Mouse (Mus musculus): Measurements from ENCODE around the gene 2410002F23Rik. TPM values are rescaled to one million over a fixed set of nuclear protein-coding genes. Genes with fewer than 3 reads are reported as not detected.

2410002F23Rik gene
- polyA plus RNA-seq, 1 experiment from 2014 or later = 143 TPM

DNA sequence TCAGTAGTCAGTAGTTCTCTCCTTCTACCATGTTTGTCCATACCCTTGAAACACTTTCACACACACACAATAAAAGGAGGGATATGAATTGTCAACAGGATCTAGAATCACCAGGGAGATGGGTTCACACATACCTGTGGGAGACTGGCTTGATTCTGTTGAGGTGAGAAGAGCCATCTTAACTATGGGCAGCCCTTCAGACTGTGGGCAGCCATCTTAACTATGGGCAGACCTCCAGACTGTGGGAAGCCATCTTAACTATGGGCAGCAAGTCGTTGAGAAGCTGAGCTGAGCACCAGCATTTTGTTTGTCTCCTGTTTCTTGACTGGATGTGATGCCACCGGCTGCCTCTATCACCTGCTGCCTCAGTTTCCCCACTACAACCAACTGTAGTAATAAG is 24.8 kb downstream of the 2410002F23Rik start:
- Histone ChIP-seq H3K9ac (ENCODE audit: low read length) (no peak overlapping the region), H3K4me2 (ENCODE audit: low read depth) (no peak overlapping the region), H3K4me3 (ENCODE audit: low read depth, low read length) (no peak overlapping the region), H3K4me1 (ENCODE audit: control insufficient read depth, insufficient read depth, low read length) (no peaks in the 10 kb centered on the region), H3K9me3 (ENCODE audit: control insufficient read depth, low read length) (no peaks in the 10 kb centered on the region), H3K27me3 (ENCODE audit: control insufficient read depth, insufficient read depth, low read length) (no peaks in the 10 kb centered on the region), H3K36me3 (ENCODE audit: control insufficient read depth, insufficient read depth, low read length) (no peaks in the 10 kb centered on the region), H3K27ac (ENCODE audit: low read depth, low read length) (no peak overlapping the region)
- ATAC-seq (ENCODE audit: insufficient read depth, low FRiP score, low TSS enrichment) (no peak), DNase-seq (ENCODE audit: low spot score) (no peak)
- 70% methylated on average over 2 of the region's 2 CpGs for WGBS

DNA sequence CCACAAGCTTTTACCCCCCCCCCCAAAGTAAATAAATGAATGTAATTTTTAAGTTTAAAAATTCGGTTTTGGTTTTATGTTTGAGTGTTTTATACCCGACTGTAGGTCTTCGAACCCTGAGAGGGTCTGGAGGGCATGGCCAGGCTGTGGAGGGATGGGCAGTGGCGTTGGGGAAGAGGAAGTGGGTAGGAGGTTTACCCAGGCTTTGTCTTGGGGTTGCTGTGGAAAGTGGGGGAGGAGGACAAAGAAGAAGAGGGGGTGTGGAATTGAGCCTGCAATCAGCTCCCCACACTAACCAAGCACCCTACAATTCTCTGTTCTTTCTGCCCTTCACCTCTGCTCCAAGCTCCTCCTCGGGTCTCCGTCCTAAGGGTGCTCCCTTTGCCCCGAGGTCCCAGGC is 26.0 kb downstream of the 2410002F23Rik start:
- Histone ChIP-seq H3K9me3 (ENCODE audit: control insufficient read depth, low read length) (no peaks in the 10 kb centered on the region), H3K4me1 (ENCODE audit: control insufficient read depth, insufficient read depth, low read length) (no peaks in the 10 kb centered on the region), H3K27ac (ENCODE audit: low read depth, low read length) (no peak overlapping the region), H3K4me3 (ENCODE audit: low read depth, low read length) (no peak overlapping the region), H3K9ac (ENCODE audit: low read length) (no peak overlapping the region), H3K36me3 (ENCODE audit: control insufficient read depth, insufficient read depth, low read length) (no peaks in the 10 kb centered on the region), H3K4me2 (ENCODE audit: low read depth) (no peak overlapping the region), H3K27me3 (ENCODE audit: control insufficient read depth, insufficient read depth, low read length) (no peaks in the 10 kb centered on the region)
- 95% methylated on average over 7 of the region's 7 CpGs for WGBS
- ATAC-seq (ENCODE audit: insufficient read depth, low FRiP score, low TSS enrichment) (no peak), DNase-seq (ENCODE audit: low spot score) (no peak)

DNA sequence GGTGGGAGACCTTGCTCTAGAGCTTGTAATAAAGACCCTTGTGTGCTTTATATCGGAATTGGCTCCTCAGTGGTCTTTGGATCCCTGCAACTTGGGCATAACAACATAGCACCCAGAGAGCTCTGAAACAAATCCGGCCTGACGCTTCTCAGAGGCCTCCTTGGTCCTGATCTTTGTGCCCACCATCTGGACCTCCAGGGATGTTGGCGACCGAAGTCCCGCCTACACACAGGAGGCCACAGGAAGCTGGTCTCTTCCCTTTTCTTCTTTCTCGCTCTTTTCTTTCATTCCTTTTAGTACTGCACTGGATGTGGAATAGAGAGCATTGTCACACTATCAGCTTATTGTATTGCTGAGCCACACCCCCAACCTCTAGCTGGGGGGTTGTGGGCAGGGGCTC is 26.9 kb downstream of the 2410002F23Rik start:
- H3K4me2 ChIP-seq (ENCODE audit: low read depth) = no peak overlapping the region
- no peaks in the 10 kb centered on the region for H3K36me3 ChIP-seq (ENCODE audit: control insufficient read depth, insufficient read depth, low read length)
- H3K27me3 ChIP-seq (ENCODE audit: control insufficient read depth, insufficient read depth, low read length) = no peaks in the 10 kb centered on the region
- no peaks in the 10 kb centered on the region for H3K9me3 ChIP-seq (ENCODE audit: control insufficient read depth, low read length)
- no peaks in the 10 kb centered on the region for H3K4me1 ChIP-seq (ENCODE audit: control insufficient read depth, insufficient read depth, low read length)
- H3K27ac ChIP-seq (ENCODE audit: low read depth, low read length) = no peak overlapping the region
- ATAC-seq (ENCODE audit: insufficient read depth, low FRiP score, low TSS enrichment) (no peak), DNase-seq (ENCODE audit: low spot score) (no peak)
- WGBS = 66% methylated on average over 7 of the region's 7 CpGs
- no peak overlapping the region for H3K4me3 ChIP-seq (ENCODE audit: low read depth, low read length)
- no peak overlapping the region for H3K9ac ChIP-seq (ENCODE audit: low read length)

DNA sequence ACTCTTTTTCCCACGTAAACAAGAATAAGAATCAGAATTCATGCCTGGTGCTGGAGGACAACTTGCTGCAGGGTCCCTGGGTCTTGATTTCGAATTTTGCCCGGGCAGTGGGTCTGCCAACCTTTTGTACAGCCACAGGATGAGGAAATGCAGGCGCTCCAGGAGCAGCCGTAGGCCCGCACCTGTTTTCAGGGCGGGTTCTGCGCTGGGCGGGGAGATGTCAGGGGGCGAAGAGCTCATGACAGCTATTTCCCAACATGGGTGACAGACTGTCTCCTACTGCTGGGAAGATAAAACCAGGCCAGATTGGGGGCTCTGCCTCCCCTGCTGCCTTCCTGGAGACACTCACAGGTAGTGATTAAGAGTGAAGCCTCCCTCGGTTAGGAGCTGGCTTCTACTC is 27.6 kb downstream of the 2410002F23Rik start:
- Histone ChIP-seq H3K36me3 (ENCODE audit: control insufficient read depth, insufficient read depth, low read length) (no peaks in the 10 kb centered on the region), H3K27me3 (ENCODE audit: control insufficient read depth, insufficient read depth, low read length) (no peaks in the 10 kb centered on the region), H3K9ac (ENCODE audit: low read length) (no peak overlapping the region), H3K4me3 (ENCODE audit: low read depth, low read length) (no peak overlapping the region), H3K27ac (ENCODE audit: low read depth, low read length) (no peak overlapping the region), H3K4me1 (ENCODE audit: control insufficient read depth, insufficient read depth, low read length) (no peaks in the 10 kb centered on the region), H3K9me3 (ENCODE audit: control insufficient read depth, low read length) (no peaks in the 10 kb centered on the region), H3K4me2 (ENCODE audit: low read depth) (no peak overlapping the region)
- WGBS = 34% methylated on average over 11 of the region's 11 CpGs
- ATAC-seq (ENCODE audit: insufficient read depth, low FRiP score, low TSS enrichment) (no peak), DNase-seq (ENCODE audit: low spot score) (no peak)

DNA sequence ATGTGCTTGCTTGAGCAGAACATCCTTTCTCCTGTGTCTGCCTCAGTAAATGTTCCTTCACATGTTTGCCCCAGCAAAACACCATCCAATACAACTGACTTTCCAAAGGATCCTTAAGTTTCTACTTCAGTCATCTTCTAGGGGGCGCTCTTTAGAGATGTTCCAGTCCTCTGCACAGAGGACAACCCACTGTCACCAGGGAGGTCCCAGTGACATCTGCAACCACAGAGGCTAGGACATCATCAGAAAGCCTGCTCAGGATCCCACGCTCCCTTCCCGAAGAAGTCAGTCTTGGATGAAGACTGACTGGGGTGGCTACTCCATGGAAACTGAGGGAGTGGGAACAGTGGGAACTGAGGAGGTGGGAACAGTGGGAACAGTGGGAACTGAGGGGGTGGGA is 29.0 kb downstream of the 2410002F23Rik start:
- Histone ChIP-seq H3K9ac (ENCODE audit: low read length) (no peak overlapping the region), H3K27ac (ENCODE audit: low read depth, low read length) (no peak overlapping the region), H3K9me3 (ENCODE audit: control insufficient read depth, low read length) (no peaks in the 10 kb centered on the region), H3K4me1 (ENCODE audit: control insufficient read depth, insufficient read depth, low read length) (no peaks in the 10 kb centered on the region), H3K4me3 (ENCODE audit: low read depth, low read length) (no peak overlapping the region), H3K27me3 (ENCODE audit: control insufficient read depth, insufficient read depth, low read length) (no peaks in the 10 kb centered on the region), H3K36me3 (ENCODE audit: control insufficient read depth, insufficient read depth, low read length) (no peaks in the 10 kb centered on the region), H3K4me2 (ENCODE audit: low read depth) (no peak overlapping the region)
- ATAC-seq (ENCODE audit: insufficient read depth, low FRiP score, low TSS enrichment) (no peak), DNase-seq (ENCODE audit: low spot score) (no peak)
- 79% methylated on average over 3 of the region's 3 CpGs for WGBS

DNA sequence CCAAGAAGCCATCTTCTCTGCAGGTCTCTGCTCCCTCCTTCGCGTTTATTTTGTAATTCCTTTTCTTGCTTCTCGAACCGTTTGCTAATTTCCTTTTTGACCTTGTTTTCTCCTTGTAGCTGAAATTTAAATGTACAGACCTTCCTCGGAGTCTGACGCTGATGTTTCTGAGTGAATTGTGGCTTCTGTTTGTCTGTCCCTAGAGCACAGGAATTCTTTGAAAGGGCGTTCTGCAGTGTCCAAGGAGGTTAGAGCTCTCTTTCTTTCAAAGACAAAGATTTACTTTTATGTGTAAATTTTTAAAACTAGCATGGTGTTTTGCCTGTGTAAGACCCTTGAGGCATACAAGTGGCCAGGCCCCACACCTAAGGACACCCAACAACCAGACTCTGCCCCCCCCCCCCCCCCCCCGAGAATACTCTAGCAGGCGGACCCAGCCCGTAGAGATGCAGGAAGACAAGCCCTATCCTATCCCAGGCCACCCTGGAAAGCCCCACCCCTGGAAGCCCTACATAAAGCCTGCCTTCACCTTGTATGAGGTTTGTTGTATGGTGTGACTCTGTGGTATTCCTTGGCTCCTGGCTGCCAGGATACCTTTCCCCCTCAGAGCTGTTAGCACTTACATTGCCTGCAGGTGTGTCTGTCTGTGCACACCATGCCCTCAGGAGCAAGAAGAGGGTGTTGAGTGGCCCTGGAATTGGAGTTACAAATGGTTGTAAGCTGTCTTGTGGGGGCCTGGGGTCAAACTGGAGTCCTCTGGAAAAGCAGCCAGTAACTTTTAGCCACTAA is 30.1 kb downstream of the 2410002F23Rik start:
- 65% methylated on average over 8 of the region's 10 CpGs for WGBS
- DNase-seq (ENCODE audit: low spot score) = no peak
- no peak overlapping the region for H3K27ac ChIP-seq (ENCODE audit: low read depth, low read length)

DNA sequence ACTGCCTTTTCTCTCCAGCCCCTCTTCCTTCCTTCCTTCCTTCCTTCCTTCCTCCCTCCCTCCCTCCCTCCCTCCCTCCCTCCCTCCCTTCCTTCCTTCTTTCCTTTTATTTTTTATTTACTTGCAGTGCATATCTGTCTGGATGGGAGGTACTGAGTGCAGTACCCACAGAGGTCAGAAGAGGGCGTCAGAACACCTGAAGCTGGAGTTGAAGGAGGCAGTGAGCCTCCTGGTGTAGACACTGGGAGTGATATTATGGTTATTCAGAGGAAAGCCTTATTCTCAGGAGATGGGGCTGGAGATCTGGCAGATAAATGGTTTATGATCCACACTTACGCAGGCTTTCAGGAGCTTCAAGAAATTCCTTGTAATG is 30.7 kb downstream of the 2410002F23Rik start:
- H3K9ac ChIP-seq (ENCODE audit: low read length) = no peak overlapping the region
- WGBS = 52% methylated on average over 2 of the region's 2 CpGs
- ATAC-seq (ENCODE audit: insufficient read depth, low FRiP score, low TSS enrichment) = no peak

More for the DNA sequence above, 30.1 kb downstream of the 2410002F23Rik start:
- Histone ChIP-seq H3K4me3 (ENCODE audit: low read depth, low read length) (no peak overlapping the region), H3K9me3 (ENCODE audit: control insufficient read depth, low read length) (no peaks in the 10 kb centered on the region), H3K4me2 (ENCODE audit: low read depth) (no peak overlapping the region), H3K4me1 (ENCODE audit: control insufficient read depth, insufficient read depth, low read length) (no peaks in the 10 kb centered on the region), H3K9ac (ENCODE audit: low read length) (no peak overlapping the region), H3K36me3 (ENCODE audit: control insufficient read depth, insufficient read depth, low read length) (no peaks in the 10 kb centered on the region), H3K27me3 (ENCODE audit: control insufficient read depth, insufficient read depth, low read length) (no peaks in the 10 kb centered on the region)
- ATAC-seq (ENCODE audit: insufficient read depth, low FRiP score, low TSS enrichment) = no peak

DNA sequence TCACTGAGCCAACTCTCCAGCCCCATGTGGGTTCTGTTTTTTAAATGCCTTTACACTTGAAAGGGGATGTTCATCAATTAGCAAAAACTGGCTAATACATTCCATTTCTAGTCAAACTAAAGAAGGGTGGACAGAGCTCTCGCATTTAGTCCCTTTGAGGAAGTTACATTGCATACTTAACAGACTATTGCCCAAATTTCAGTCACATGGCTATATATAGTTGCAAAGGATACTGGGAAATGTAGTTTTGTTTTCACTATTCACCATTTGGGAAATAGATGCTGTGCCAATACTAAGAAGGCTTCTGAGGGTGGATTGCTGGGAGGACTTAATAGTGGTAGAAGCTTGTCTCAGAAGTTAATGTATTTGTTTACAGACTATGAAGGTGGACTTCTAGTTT is 34.4 kb downstream of the 2410002F23Rik start:
- DNase-seq (ENCODE audit: low spot score) = no peak
- Histone ChIP-seq H3K9ac (ENCODE audit: low read length) (no peak overlapping the region), H3K4me3 (ENCODE audit: low read depth, low read length) (no peak overlapping the region), H3K27ac (ENCODE audit: low read depth, low read length) (no peak overlapping the region), H3K27me3 (ENCODE audit: control insufficient read depth, insufficient read depth, low read length) (no peaks in the 10 kb centered on the region), H3K36me3 (ENCODE audit: control insufficient read depth, insufficient read depth, low read length) (no peaks in the 10 kb centered on the region), H3K9me3 (ENCODE audit: control insufficient read depth, low read length) (no peaks in the 10 kb centered on the region), H3K4me2 (ENCODE audit: low read depth) (no peak overlapping the region), H3K4me1 (ENCODE audit: control insufficient read depth, insufficient read depth, low read length) (no peaks in the 10 kb centered on the region)
- no peak for ATAC-seq (ENCODE audit: insufficient read depth, low FRiP score, low TSS enrichment)
- 74% methylated on average over 1 of the region's 1 CpGs for WGBS

More for the DNA sequence above, 30.7 kb downstream of the 2410002F23Rik start:
- Histone ChIP-seq H3K27ac (ENCODE audit: low read depth, low read length) (no peak overlapping the region), H3K4me1 (ENCODE audit: control insufficient read depth, insufficient read depth, low read length) (no peaks in the 10 kb centered on the region), H3K36me3 (ENCODE audit: control insufficient read depth, insufficient read depth, low read length) (no peaks in the 10 kb centered on the region), H3K9me3 (ENCODE audit: control insufficient read depth, low read length) (no peaks in the 10 kb centered on the region), H3K4me3 (ENCODE audit: low read depth, low read length) (no peak overlapping the region), H3K27me3 (ENCODE audit: control insufficient read depth, insufficient read depth, low read length) (no peaks in the 10 kb centered on the region), H3K4me2 (ENCODE audit: low read depth) (no peak overlapping the region)
- no peak for DNase-seq (ENCODE audit: low spot score)

DNA sequence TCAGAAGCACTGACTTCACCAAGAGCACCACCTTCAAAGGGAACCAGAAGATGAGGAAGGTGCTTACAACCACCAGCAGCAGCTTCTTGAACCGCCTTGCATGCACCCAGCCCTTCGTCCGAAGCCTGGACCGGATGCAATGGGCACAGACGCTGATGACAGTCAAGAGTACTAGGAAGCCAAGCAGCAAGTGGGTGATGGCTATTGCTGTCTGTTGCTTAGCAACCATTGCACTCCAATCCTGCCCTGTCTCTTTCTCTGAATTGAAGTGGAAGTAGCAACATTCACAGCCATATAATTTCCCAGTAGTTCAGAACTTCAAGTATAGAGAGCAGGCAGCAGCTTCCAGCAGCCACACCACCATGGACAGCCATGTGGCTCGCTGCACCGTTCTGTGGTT is 35.1 kb downstream of the 2410002F23Rik start:
- ATAC-seq (ENCODE audit: insufficient read depth, low FRiP score, low TSS enrichment) (no peak), DNase-seq (ENCODE audit: low spot score) (no peak)
- H3K36me3 ChIP-seq (ENCODE audit: control insufficient read depth, insufficient read depth, low read length) = no peaks in the 10 kb centered on the region
- no peaks in the 10 kb centered on the region for H3K9me3 ChIP-seq (ENCODE audit: control insufficient read depth, low read length)
- 77% methylated on average over 7 of the region's 7 CpGs for WGBS
- no peak overlapping the region for H3K4me3 ChIP-seq (ENCODE audit: low read depth, low read length)
- H3K27ac ChIP-seq (ENCODE audit: low read depth, low read length) = no peak overlapping the region
- H3K9ac ChIP-seq (ENCODE audit: low read length) = no peak overlapping the region
- no peaks in the 10 kb centered on the region for H3K27me3 ChIP-seq (ENCODE audit: control insufficient read depth, insufficient read depth, low read length)
- no peaks in the 10 kb centered on the region for H3K4me1 ChIP-seq (ENCODE audit: control insufficient read depth, insufficient read depth, low read length)
- H3K4me2 ChIP-seq (ENCODE audit: low read depth) = no peak overlapping the region

Data from neural tube, embryonic 11.5 days (tissue).